Mouse (Mus musculus) naive thymus-derived CD4-positive, alpha-beta T cell, adult 5 months (primary cell): ENCODE results near the gene Gm28961. TPM values are rescaled to one million over a fixed set of nuclear protein-coding genes. Genes with fewer than 3 reads are reported as not detected.

Source experiments
- polyA plus RNA-seq: library from polyadenylated mRNA; unstranded; fragments of 100-300 nt; shearing (Covaris generic); gene quantifications from one replicate; pipeline ENCODE4 v1.2.1, GENCODE M21; 2017

Gene Gm28961
- not detected for polyA plus RNA-seq

GRCm38 (mm10) chrY:57705397-57705796 lies at the start of gene Gm28961:
Gene Gm28961 (plus strand): TSS chrY:57705697.

Other genes with a start within 250 kb of the Gm28961 start
- not detected for gene Gm21943, start 172.0 kb upstream of the Gm28961 start, polyA plus RNA-seq